Mouse (Mus musculus) adrenal gland, postnatal 14 days (tissue): ENCODE measurements around the gene Tnfsf14. TPM values are rescaled to one million over a fixed set of nuclear protein-coding genes. Genes with fewer than 3 reads are reported as not detected.

Experiments used
- microRNA-seq, 2 experiments: library from miRNA; unstranded; fragments of <30 nt; microRNA quantifications; one replicate each; pipeline ENCODE4 v1.2.0; 2021
- total RNA-seq: library from RNA; stranded (reverse); gene quantifications from 2 replicates; pipeline ENCODE4 v1.2.3, GENCODE M21; 2021

Tnfsf14 gene
- total RNA-seq, 1 experiment from 2014 or later: 0.19 TPM

Small RNA genes within 50 kb of the gene (microRNA-seq; reads per million reads assigned to microRNA genes)
- gene Mir6978: 0 reads per million in 2 experiments

Other genes with a start within 250 kb of the Tnfsf14 start
- gene Acer1, start 212.1 kb downstream of the Tnfsf14 start, total RNA-seq: not detected in 2 replicates
- 106 and 107 TPM in 2 replicates for gene Clpp, start 203.9 kb downstream of the Tnfsf14 start, total RNA-seq
- 65.6 and 67.0 TPM in 2 replicates for gene Alkbh7, start 196.8 kb downstream of the Tnfsf14 start, total RNA-seq
- 1.1 TPM in 1 of 2 replicates, not detected in the other for gene Pspn, start 194.2 kb downstream of the Tnfsf14 start, total RNA-seq
- gene Gtf2f1, start 182.9 kb downstream of the Tnfsf14 start, total RNA-seq: 53.7 and 63.7 TPM in 2 replicates
- not detected in 2 replicates for gene Gm17949, start 182.7 kb downstream of the Tnfsf14 start, total RNA-seq
- gene Khsrp, start 162.7 kb downstream of the Tnfsf14 start, total RNA-seq: 90.2 and 99.9 TPM in 2 replicates
- not detected in 2 replicates for gene Slc25a41, start 152.5 kb downstream of the Tnfsf14 start, total RNA-seq
- 0.38 and 1.4 TPM in 2 replicates for gene Crb3, start 135.1 kb downstream of the Tnfsf14 start, total RNA-seq
- 91.4 and 116 TPM in 2 replicates for gene Slc25a23, start 134.3 kb downstream of the Tnfsf14 start, total RNA-seq
- gene Dennd1c, start 115.7 kb downstream of the Tnfsf14 start, total RNA-seq: 1.7 and 9.7 TPM in 2 replicates
- gene Tubb4a, start 106.4 kb downstream of the Tnfsf14 start, total RNA-seq: 6.4 and 12.3 TPM in 2 replicates
- gene Tnfsf9, start 88.9 kb downstream of the Tnfsf14 start, total RNA-seq: 0.44 and 0.68 TPM in 2 replicates
- not detected in 2 replicates for gene Cd70, start 44.4 kb downstream of the Tnfsf14 start, total RNA-seq
- gene C3, start 34.0 kb upstream of the Tnfsf14 start, total RNA-seq: 181 and 603 TPM in 2 replicates
- gene Gpr108, start 54.3 kb upstream of the Tnfsf14 start, total RNA-seq: 54.2 and 56.4 TPM in 2 replicates
- 38.5 and 45.1 TPM in 2 replicates for gene Trip10, start 55.3 kb upstream of the Tnfsf14 start, total RNA-seq
- 2.8 and 9.7 TPM in 2 replicates for gene Vav1, start 84.9 kb upstream of the Tnfsf14 start, total RNA-seq
- 4.8 and 5.9 TPM in 2 replicates for gene Adgre1, start 164.5 kb upstream of the Tnfsf14 start, total RNA-seq